14 mouse cellular contexts compared by ENCODE assay signal in genomic region chr9:105774878-105775277, GRCm38 (mm10). TPM values are rescaled to one million over a fixed set of nuclear protein-coding genes. Genes with fewer than 3 reads are reported as not detected.
DNase-seq lines count a peak whose midpoint lies in the region; ATAC-seq and TF ChIP-seq lines count a peak whose summit lies in the region.
"Had no signal": no experiment of that assay in that cellular context is flagged by ENCODE, and none has a peak within 500 bp of the region (broad histone marks: within the 10 kb centered on the region; RNA-seq: fewer than 3 reads in every experiment).

No protein-coding gene starts in this region.

- no peaks in the 10 kb centered on the region for H3K27me3 ChIP-seq in heart, embryonic 16.5 days (ENCODE audit: control insufficient read depth, insufficient read depth, low read length)
- H3K27me3 ChIP-seq in intestine, embryonic 15.5 days (replicated peaks) = no peaks in the 10 kb centered on the region
- H3K27me3 ChIP-seq: embryonic facial prominence, embryonic 15.5 days; midbrain, embryonic 12.5 days; stomach, embryonic 15.5 days had no signal

- no peak overlapping the region for H3K4me2 ChIP-seq in heart, embryonic 16.5 days (ENCODE audit: low read depth, low read length)
- no peak overlapping the region for H3K4me2 ChIP-seq in intestine, embryonic 15.5 days (replicated peaks)
- H3K4me2 ChIP-seq: embryonic facial prominence, embryonic 15.5 days; midbrain, embryonic 12.5 days; stomach, embryonic 15.5 days had no signal

- TF ChIP-seq POLR2A in lung, adult 2 months (IDR thresholded peaks at IDR 0.05; ENCODE audit: borderline replicate concordance, extremely low read depth, low read depth, low read length) = no peak

- H3K9me3 ChIP-seq in heart, embryonic 16.5 days (replicated peaks; ENCODE audit: control insufficient read depth, low read length) = no peaks in the 10 kb centered on the region
- H3K9me3 ChIP-seq in intestine, embryonic 15.5 days = no peaks in the 10 kb centered on the region
- H3K9me3 ChIP-seq: embryonic facial prominence, embryonic 15.5 days; midbrain, embryonic 12.5 days; stomach, embryonic 15.5 days had no signal

- H3K4me3 ChIP-seq in lung, adult 2 months (replicated peaks; ENCODE audit: extremely low read depth, low read depth, low read length) = no peak overlapping the region
- H3K4me3 ChIP-seq in heart, embryonic 16.5 days (ENCODE audit: low read length) = no peak overlapping the region
- H3K4me3 ChIP-seq in intestine, embryonic 15.5 days (replicated peaks) = no peak overlapping the region
- H3K4me3 ChIP-seq: embryonic facial prominence, embryonic 15.5 days; layer of hippocampus, adult 2 months; midbrain, embryonic 12.5 days; stomach, embryonic 15.5 days had no signal

- H3K36me3 ChIP-seq in heart, embryonic 16.5 days (ENCODE audit: control insufficient read depth, insufficient read depth) = no peaks in the 10 kb centered on the region
- H3K36me3 ChIP-seq in intestine, embryonic 15.5 days = no peaks in the 10 kb centered on the region
- H3K36me3 ChIP-seq: embryonic facial prominence, embryonic 15.5 days; midbrain, embryonic 12.5 days; stomach, embryonic 15.5 days had no signal

- WGBS in lung, adult 2 months = 40% methylated on average over 7 of the region's 7 CpGs
- WGBS in heart, embryonic 16.5 days = 58% methylated on average over 7 of the region's 7 CpGs
- WGBS in intestine, embryonic 15.5 days = 77% methylated on average over 7 of the region's 7 CpGs

- peak; percentile 58; the same call in 1 of the 2 replicates for ATAC-seq in heart, embryonic 16.5 days (replicated peaks; ENCODE audit: extremely low read depth, insufficient read depth, low FRiP score)
- ATAC-seq in intestine, embryonic 15.5 days = no peak

- no peak overlapping the region; the same call in 1 of the 2 replicates for H3K27ac ChIP-seq in heart, embryonic 16.5 days (ENCODE audit: low read length)
- H3K27ac ChIP-seq in intestine, embryonic 15.5 days = no peak overlapping the region
- H3K27ac ChIP-seq: embryonic facial prominence, embryonic 15.5 days; layer of hippocampus, adult 2 months; midbrain, embryonic 12.5 days; stomach, embryonic 15.5 days had no signal

- no peak for TF ChIP-seq CTCF in lung, adult 2 months (IDR thresholded peaks at IDR 0.05; ENCODE audit: insufficient read depth, low read length)

- H3K4me1 ChIP-seq in lung, adult 2 months (ENCODE audit: control insufficient read depth, insufficient read depth, low read length) = peaks cover 4% of the 10 kb centered on the region; the same call in 1 of the 2 replicates
- peaks cover 13% of the 10 kb centered on the region for H3K4me1 ChIP-seq in heart, embryonic 16.5 days (ENCODE audit: control insufficient read depth, insufficient read depth, low read length)
- no peaks in the 10 kb centered on the region for H3K4me1 ChIP-seq in intestine, embryonic 15.5 days (replicated peaks)
- H3K4me1 ChIP-seq: midbrain, embryonic 12.5 days; stomach, embryonic 15.5 days had no signal

- H3K9ac ChIP-seq in heart, embryonic 16.5 days (ENCODE audit: low read length) = no peak overlapping the region
- no peak overlapping the region for H3K9ac ChIP-seq in intestine, embryonic 15.5 days
- H3K9ac ChIP-seq: embryonic facial prominence, embryonic 15.5 days; midbrain, embryonic 12.5 days; stomach, embryonic 15.5 days had no signal

- peak; percentile 65 to 70 for DNase-seq in cerebellum, postnatal 14 days
- no peak for DNase-seq in cerebellum, postnatal 36 days
- DNase-seq in lung, postnatal 14 days = peak; percentile 26
- no peak for DNase-seq in lung, adult 2 months
- peak; percentile 66 to 68 for DNase-seq in kidney, postnatal 4 days
- no peak for DNase-seq in thymus, adult 18-20 months
- DNase-seq: liver had no signal

RNA-seq across cellular contexts. Expression of gene Col6a6, which starts 53.1 kb away (rescaled TPM):
- polyA plus RNA-seq in lung, adult 2 months (2012; rRNA removed) = 0.24 and 0.36 TPM in 2 replicates
- 3.1 and 3.5 TPM in 2 replicates for polyA plus RNA-seq in heart, embryonic 16.5 days (2015; fragmentation: Nextera tagmentation; extraction: Ambion mirVana)
- polyA plus RNA-seq in intestine, embryonic 15.5 days (2015; fragmentation: Nextera tagmentation; extraction: Ambion mirVana) = 1.2 and 1.3 TPM in 2 replicates
- polyA plus RNA-seq: C2C12 had no signal

Comparison
In these comparisons a context has a peak if more than half of its experiments do, and no peak if none do; other contexts are left out.
1. DNase-seq: peak in cerebellum, postnatal 14 days (2 of 2), lung, postnatal 14 days (single experiment) and kidney, postnatal 4 days (2 of 2); none in cerebellum, postnatal 36 days (0 of 2), lung, adult 2 months (single experiment) and thymus, adult 18-20 months (0 of 2).